ENCODE assay signal across 28 mouse cellular contexts in the genomic region with DNA sequence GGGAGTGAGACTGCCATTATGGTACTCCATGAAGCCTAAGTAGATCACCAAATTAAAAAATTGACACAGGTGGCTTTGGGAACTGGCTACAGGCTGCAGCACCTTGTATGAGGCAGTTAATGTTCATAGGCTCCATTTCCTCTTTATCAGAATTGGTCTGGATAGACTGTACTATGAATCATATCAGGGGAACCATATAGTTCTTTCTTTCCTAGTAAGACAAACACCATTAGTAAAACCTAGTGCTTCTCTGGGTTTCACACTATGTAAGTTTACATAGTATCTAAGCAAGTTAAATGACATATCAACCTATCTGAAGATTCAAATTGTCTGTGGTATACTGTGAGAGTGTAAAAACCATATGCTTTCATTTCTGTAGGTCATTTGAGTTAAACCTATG.
"Had no signal": no experiment of that assay in that cellular context is flagged by ENCODE, and none has a peak within 500 bp of the region (broad histone marks: within the 10 kb centered on the region; RNA-seq: fewer than 3 reads in every experiment).

No protein-coding gene starts in this region.

- H3K9ac ChIP-seq: embryonic facial prominence, embryonic 12.5 days; embryonic facial prominence, embryonic 13.5 days; embryonic facial prominence, embryonic 15.5 days; forebrain, embryonic 12.5 days; forebrain, embryonic 13.5 days; forebrain, embryonic 15.5 days; forebrain, postnatal 0 days had no signal

- H3K27ac ChIP-seq: embryonic facial prominence, embryonic 10.5 days; embryonic facial prominence, embryonic 12.5 days; embryonic facial prominence, embryonic 13.5 days; embryonic facial prominence, embryonic 15.5 days; forebrain, embryonic 10.5 days; forebrain, embryonic 12.5 days; forebrain, embryonic 13.5 days; forebrain, embryonic 15.5 days; gastrocnemius, adult 2 months; heart, adult 2 months had no signal

- H3K4me1 ChIP-seq: embryonic facial prominence, embryonic 10.5 days; embryonic facial prominence, embryonic 12.5 days; forebrain, embryonic 10.5 days; forebrain, embryonic 12.5 days; forebrain, embryonic 13.5 days; forebrain, embryonic 15.5 days had no signal

- DNase-seq: cerebellum, adult 8-10 months; cerebellum, adult 9-10 months; cerebellum, adult 9-11 months; cerebellum, postnatal 10 days; cerebellum, postnatal 14 days; cerebellum, postnatal 25 days; cerebellum, postnatal 36 days; embryo, embryonic 11 days; forebrain, postnatal 0 days; gastrocnemius, adult 2 months; gastrocnemius, postnatal 10 days; gastrocnemius, postnatal 14 days; gastrocnemius, postnatal 25 days; gastrocnemius, postnatal 36 days; heart, adult 11 months; heart, adult 18-20 months; heart, adult 2 months had no signal

- H3K4me3 ChIP-seq: embryonic facial prominence, embryonic 10.5 days; embryonic facial prominence, embryonic 12.5 days; embryonic facial prominence, embryonic 13.5 days; embryonic facial prominence, embryonic 15.5 days; erythroblast, embryonic 14.5 days; forebrain, embryonic 10.5 days; forebrain, embryonic 12.5 days; forebrain, embryonic 13.5 days; forebrain, embryonic 15.5 days; gastrocnemius, adult 2 months; heart, adult 2 months had no signal

- H3K36me3 ChIP-seq: embryonic facial prominence, embryonic 10.5 days; embryonic facial prominence, embryonic 12.5 days; embryonic facial prominence, embryonic 13.5 days; embryonic facial prominence, embryonic 15.5 days; forebrain, embryonic 10.5 days; forebrain, embryonic 12.5 days; forebrain, embryonic 15.5 days had no signal

- H3K9me3 ChIP-seq: embryonic facial prominence, embryonic 10.5 days; embryonic facial prominence, embryonic 12.5 days; embryonic facial prominence, embryonic 13.5 days; embryonic facial prominence, embryonic 15.5 days; forebrain, embryonic 10.5 days; forebrain, embryonic 12.5 days; forebrain, embryonic 13.5 days; forebrain, embryonic 15.5 days had no signal

- H3K27me3 ChIP-seq: embryonic facial prominence, embryonic 12.5 days; embryonic facial prominence, embryonic 13.5 days; embryonic facial prominence, embryonic 15.5 days; forebrain, embryonic 12.5 days; forebrain, embryonic 13.5 days; forebrain, embryonic 15.5 days had no signal

- H3K4me2 ChIP-seq: embryonic facial prominence, embryonic 12.5 days; embryonic facial prominence, embryonic 13.5 days; embryonic facial prominence, embryonic 15.5 days; forebrain, embryonic 12.5 days; forebrain, embryonic 13.5 days; forebrain, embryonic 15.5 days had no signal

- ATAC-seq: forebrain, embryonic 13.5 days; forebrain, embryonic 14.5 days; forebrain, embryonic 15.5 days; forebrain, embryonic 16.5 days; forebrain, postnatal 0 days had no signal
